10 mouse cellular contexts compared by ENCODE assay signal in the genomic region with DNA sequence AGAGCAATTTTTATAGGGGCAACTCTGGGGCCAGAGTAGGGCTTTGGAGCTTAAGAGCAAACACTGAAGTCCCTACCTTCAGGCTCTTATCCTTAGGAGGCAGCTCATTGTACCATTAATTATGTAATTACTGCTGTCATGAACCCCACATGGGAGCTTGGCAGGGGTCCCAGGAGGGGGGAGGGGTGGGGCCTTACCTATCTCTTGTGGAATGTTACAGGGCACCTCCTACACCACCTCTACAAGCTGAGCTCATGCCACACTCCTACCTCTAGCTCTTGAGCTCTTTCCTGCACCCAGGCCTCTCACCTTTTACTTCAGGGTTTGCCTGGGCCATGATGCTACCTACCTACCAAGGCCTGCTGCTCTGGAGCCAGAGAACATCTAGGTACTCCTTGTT. TPM values are rescaled to one million over a fixed set of nuclear protein-coding genes. Genes with fewer than 3 reads are reported as not detected.
A peak's percentile ranks its signal among the peaks of the same experiment; 100 is the strongest.
DNase-seq lines count a peak whose midpoint lies in the region; ATAC-seq and TF ChIP-seq lines count a peak whose summit lies in the region.
"Had no signal": no experiment of that assay in that cellular context is flagged by ENCODE, and none has a peak within 500 bp of the region (broad histone marks: within the 10 kb centered on the region; RNA-seq: fewer than 3 reads in every experiment).

No protein-coding gene starts in this region.

- H3K27ac ChIP-seq in liver, postnatal 0 days (ENCODE audit: low read depth), result no peak overlapping the region
- no peak overlapping the region for H3K27ac ChIP-seq in liver, embryonic 11.5 days (ENCODE audit: low read depth, low read length)
- peak overlapping the region; percentile 100 for H3K27ac ChIP-seq in forebrain, embryonic 15.5 days (replicated peaks)
- H3K27ac ChIP-seq in stomach, embryonic 14.5 days (ENCODE audit: low read length), result peak overlapping the region; percentile 90; the same call in 1 of the 2 replicates
- H3K27ac ChIP-seq: liver, embryonic 14.5 days had no signal

- no peaks in the 10 kb centered on the region for H3K27me3 ChIP-seq in liver, postnatal 0 days (ENCODE audit: insufficient read depth, low read length)
- no peaks in the 10 kb centered on the region for H3K27me3 ChIP-seq in liver, embryonic 11.5 days (replicated peaks; ENCODE audit: control insufficient read depth, insufficient read depth, low read length)
- H3K27me3 ChIP-seq in forebrain, embryonic 15.5 days, result no peaks in the 10 kb centered on the region
- H3K27me3 ChIP-seq in stomach, embryonic 14.5 days (ENCODE audit: control insufficient read depth, insufficient read depth, low read length), result no peaks in the 10 kb centered on the region
- H3K27me3 ChIP-seq: Patski had no signal

- DNase-seq in liver, postnatal 0 days, result peak; percentile 53
- DNase-seq in liver, embryonic 11.5 days (ENCODE audit: low spot score), result no peak
- DNase-seq in kidney, postnatal 36 days, result peak; percentile 80
- no peak for DNase-seq in embryo, embryonic 9.5 days (ENCODE audit: extremely low spot score)
- no peak for DNase-seq in spleen, postnatal 36 days (ENCODE audit: low spot score in 2 of 2)
- DNase-seq in spleen, postnatal 10 days (ENCODE audit: low spot score in 2 of 2), result no peak

- TF ChIP-seq CTCF in liver, postnatal 0 days (IDR thresholded peaks at IDR 0.05; ENCODE audit: low read depth), result no peak

- H3K4me3 ChIP-seq in liver, postnatal 0 days (ENCODE audit: low read depth, low read length), result no peak overlapping the region
- no peak overlapping the region for H3K4me3 ChIP-seq in liver, embryonic 11.5 days (ENCODE audit: low read depth, low read length)
- H3K4me3 ChIP-seq in forebrain, embryonic 15.5 days, result no peak overlapping the region
- H3K4me3 ChIP-seq in stomach, embryonic 14.5 days (ENCODE audit: low read depth, low read length), result no peak overlapping the region

- no peak for TF ChIP-seq EP300 in liver, postnatal 0 days (IDR thresholded peaks at IDR 0.05; ENCODE audit: low read depth)

- no peak overlapping the region for H3K4me2 ChIP-seq in liver, postnatal 0 days (ENCODE audit: low read depth, low read length)
- no peak overlapping the region for H3K4me2 ChIP-seq in liver, embryonic 11.5 days
- peak overlapping the region; percentile 92 for H3K4me2 ChIP-seq in forebrain, embryonic 15.5 days (replicated peaks)
- no peak overlapping the region for H3K4me2 ChIP-seq in stomach, embryonic 14.5 days (replicated peaks; ENCODE audit: low read depth, low read length)

- H3K36me3 ChIP-seq in liver, postnatal 0 days (replicated peaks; ENCODE audit: insufficient read depth, low read length), result no peaks in the 10 kb centered on the region; the same call in 1 of the 2 replicates
- H3K36me3 ChIP-seq in liver, embryonic 11.5 days (ENCODE audit: control insufficient read depth, insufficient read depth, low read length), result no peaks in the 10 kb centered on the region
- no peaks in the 10 kb centered on the region for H3K36me3 ChIP-seq in forebrain, embryonic 15.5 days
- no peaks in the 10 kb centered on the region for H3K36me3 ChIP-seq in stomach, embryonic 14.5 days (ENCODE audit: control insufficient read depth, insufficient read depth, low read length)

- H3K4me1 ChIP-seq in liver, postnatal 0 days (ENCODE audit: insufficient read depth), result peaks cover 41% of the 10 kb centered on the region
- peaks cover 75% of the 10 kb centered on the region for H3K4me1 ChIP-seq in liver, embryonic 11.5 days (replicated peaks; ENCODE audit: control insufficient read depth, insufficient read depth, low read length)
- H3K4me1 ChIP-seq in forebrain, embryonic 15.5 days, result peaks cover 89% of the 10 kb centered on the region
- peaks cover 68% of the 10 kb centered on the region for H3K4me1 ChIP-seq in stomach, embryonic 14.5 days (ENCODE audit: control insufficient read depth, insufficient read depth, low read length)

- H3K9me3 ChIP-seq in liver, postnatal 0 days (ENCODE audit: low read length), result no peaks in the 10 kb centered on the region
- H3K9me3 ChIP-seq in liver, embryonic 11.5 days (ENCODE audit: control insufficient read depth, low read length), result no peaks in the 10 kb centered on the region
- H3K9me3 ChIP-seq in forebrain, embryonic 15.5 days, result no peaks in the 10 kb centered on the region
- H3K9me3 ChIP-seq in stomach, embryonic 14.5 days (ENCODE audit: control insufficient read depth, low read depth, low read length), result no peaks in the 10 kb centered on the region

- H3K9ac ChIP-seq in liver, postnatal 0 days (replicated peaks), result no peak overlapping the region
- H3K9ac ChIP-seq in liver, embryonic 11.5 days (ENCODE audit: low read depth, low read length), result no peak overlapping the region; the same call in 1 of the 2 replicates
- 0 out of 2 replicates have a peak overlapping the region, but pooled peaks have one; percentile 78 for H3K9ac ChIP-seq in forebrain, embryonic 15.5 days (replicated peaks)
- H3K9ac ChIP-seq in stomach, embryonic 14.5 days (replicated peaks; ENCODE audit: low read depth, low read length), result no peak overlapping the region
- H3K9ac ChIP-seq: liver, embryonic 14.5 days had no signal

- no peak for ATAC-seq in liver, postnatal 0 days
- no peak for ATAC-seq in liver, embryonic 11.5 days (replicated peaks; ENCODE audit: low FRiP score)
- no peak for ATAC-seq in forebrain, embryonic 15.5 days (replicated peaks)
- ATAC-seq in stomach, embryonic 14.5 days (ENCODE audit: insufficient number of reproducible peaks, insufficient read depth, low FRiP score, low read depth), result no peak
- ATAC-seq: Patski had no signal

RNA-seq across cellular contexts. Expression of a gene that starts 43.9 kb away (rescaled TPM):
- polyA plus RNA-seq in liver, postnatal 0 days (2015; fragmentation: Nextera tagmentation; extraction: Ambion mirVana), result 21.4 and 31.0 TPM in 2 replicates
- 78.2 and 78.7 TPM in 2 replicates for polyA plus RNA-seq in liver, embryonic 11.5 days (2014; fragmentation: Nextera tagmentation; extraction: Ambion mirVana)
- polyA plus RNA-seq in forebrain, embryonic 15.5 days (2015; fragmentation: Nextera tagmentation; extraction: Ambion mirVana), result 48.2 and 52.7 TPM in 2 replicates
- polyA plus RNA-seq in stomach, embryonic 14.5 days (2014; fragmentation: Nextera tagmentation; extraction: Ambion mirVana), result 70.9 and 72.6 TPM in 2 replicates

Comparison
In these comparisons a context has a peak if more than half of its experiments do, and no peak if none do; other contexts are left out.
1. DNase-seq: peak in liver, postnatal 0 days (single experiment) and kidney, postnatal 36 days (2 of 2); none in liver, embryonic 11.5 days (single experiment), embryo, embryonic 9.5 days (single experiment), spleen, postnatal 36 days (0 of 2) and spleen, postnatal 10 days (0 of 2).
2. H3K27ac ChIP-seq: peak in forebrain, embryonic 15.5 days (single experiment) and stomach, embryonic 14.5 days (single experiment); none in liver, postnatal 0 days (single experiment) and liver, embryonic 11.5 days (single experiment).